In the genomic region with DNA sequence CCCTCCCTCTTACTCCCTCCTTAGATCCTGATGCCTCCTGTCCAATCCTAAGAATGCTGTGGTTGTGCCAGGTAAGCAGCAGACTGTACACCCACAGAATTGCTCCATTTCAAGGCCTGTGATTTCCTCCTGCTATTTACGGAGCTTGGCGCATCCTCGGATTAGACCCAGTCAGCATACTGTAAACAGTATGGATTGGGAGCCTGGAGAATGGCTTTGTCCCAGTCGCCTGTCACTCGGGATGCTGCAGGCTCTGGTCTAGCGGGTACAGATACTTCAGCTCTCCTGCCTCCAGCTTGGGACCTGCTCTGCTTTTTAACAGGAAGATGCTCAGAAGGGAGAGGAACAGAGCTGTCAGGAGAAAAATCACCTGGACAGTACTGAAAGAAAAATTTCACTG, we compare ENCODE assay signal across 24 mouse cellular contexts.
DNase-seq lines count a peak whose midpoint lies in the region; ATAC-seq and TF ChIP-seq lines count a peak whose summit lies in the region.
"Had no signal": no experiment of that assay in that cellular context is flagged by ENCODE, and none has a peak within 500 bp of the region (broad histone marks: within the 10 kb centered on the region; RNA-seq: fewer than 3 reads in every experiment).

No protein-coding gene starts in this region.

- ATAC-seq in forebrain, embryonic 13.5 days: 0 out of 2 replicates have a peak, but pooled peaks have one; percentile 43
- ATAC-seq in midbrain, embryonic 13.5 days: no peak; the same call in 1 of the 2 replicates
- ATAC-seq in hindbrain, postnatal 0 days: peak; percentile 38; the same call in 1 of the 2 replicates
- ATAC-seq: inflammation-experienced regulatory T-cells, adult 6 months had no signal

- peaks cover 3% of the 10 kb centered on the region; the same call in 1 of the 2 replicates for H3K4me1 ChIP-seq in forebrain, embryonic 13.5 days
- peaks cover 4% of the 10 kb centered on the region; the same call in 1 of the 2 replicates for H3K4me1 ChIP-seq in forebrain, embryonic 10.5 days
- H3K4me1 ChIP-seq in midbrain, embryonic 13.5 days (replicated peaks): 0 out of 2 replicates have a peak, but pooled peaks cover 4% of the 10 kb centered on the region
- peaks cover 3% of the 10 kb centered on the region; the same call in 1 of the 2 replicates for H3K4me1 ChIP-seq in midbrain, embryonic 10.5 days
- H3K4me1 ChIP-seq in hindbrain, postnatal 0 days (ENCODE audit: insufficient read depth, low read length): no peaks in the 10 kb centered on the region
- H3K4me1 ChIP-seq: embryonic facial prominence, embryonic 10.5 days; limb, embryonic 13.5 days; liver, embryonic 13.5 days had no signal

- no peaks in the 10 kb centered on the region for H3K27me3 ChIP-seq in forebrain, embryonic 13.5 days
- no peaks in the 10 kb centered on the region for H3K27me3 ChIP-seq in forebrain, embryonic 10.5 days (ENCODE audit: poor library complexity, severe bottlenecking)
- H3K27me3 ChIP-seq in midbrain, embryonic 13.5 days: no peaks in the 10 kb centered on the region
- H3K27me3 ChIP-seq in midbrain, embryonic 10.5 days (ENCODE audit: low read depth, poor library complexity, severe bottlenecking): no peaks in the 10 kb centered on the region
- H3K27me3 ChIP-seq in hindbrain, postnatal 0 days (ENCODE audit: insufficient read depth, low read length): no peaks in the 10 kb centered on the region
- H3K27me3 ChIP-seq: CH12.LX; heart, embryonic 12.5 days; limb, embryonic 13.5 days; liver, embryonic 13.5 days had no signal

- H3K4me2 ChIP-seq in forebrain, embryonic 13.5 days: no peak overlapping the region
- H3K4me2 ChIP-seq in midbrain, embryonic 13.5 days (replicated peaks): no peak overlapping the region
- H3K4me2 ChIP-seq in hindbrain, postnatal 0 days (ENCODE audit: low read depth, low read length): no peak overlapping the region
- H3K4me2 ChIP-seq: heart, embryonic 12.5 days; limb, embryonic 13.5 days; liver, embryonic 13.5 days; lung, embryonic 14.5 days had no signal

- H3K9ac ChIP-seq in forebrain, embryonic 13.5 days: no peak overlapping the region
- no peak overlapping the region for H3K9ac ChIP-seq in midbrain, embryonic 13.5 days (replicated peaks)
- H3K9ac ChIP-seq in hindbrain, postnatal 0 days (replicated peaks; ENCODE audit: low read length): no peak overlapping the region
- H3K9ac ChIP-seq: heart, embryonic 12.5 days; limb, embryonic 13.5 days; liver, embryonic 13.5 days; lung, embryonic 14.5 days had no signal

- no peaks in the 10 kb centered on the region for H3K9me3 ChIP-seq in forebrain, embryonic 13.5 days (replicated peaks)
- no peaks in the 10 kb centered on the region for H3K9me3 ChIP-seq in forebrain, embryonic 10.5 days
- no peaks in the 10 kb centered on the region for H3K9me3 ChIP-seq in midbrain, embryonic 13.5 days
- H3K9me3 ChIP-seq in midbrain, embryonic 10.5 days (replicated peaks): no peaks in the 10 kb centered on the region
- no peaks in the 10 kb centered on the region for H3K9me3 ChIP-seq in hindbrain, postnatal 0 days (ENCODE audit: low read length)
- H3K9me3 ChIP-seq: embryonic facial prominence, embryonic 10.5 days; heart, embryonic 12.5 days; limb, embryonic 13.5 days; liver, embryonic 13.5 days had no signal

- H3K27ac ChIP-seq in forebrain, embryonic 13.5 days: no peak overlapping the region
- H3K27ac ChIP-seq in forebrain, embryonic 10.5 days: no peak overlapping the region
- peak overlapping the region; percentile 71 for H3K27ac ChIP-seq in midbrain, embryonic 13.5 days
- H3K27ac ChIP-seq in midbrain, embryonic 10.5 days (replicated peaks): no peak overlapping the region
- peak overlapping the region; percentile 64 for H3K27ac ChIP-seq in hindbrain, postnatal 0 days
- H3K27ac ChIP-seq: embryonic facial prominence, embryonic 10.5 days; limb, embryonic 13.5 days; liver, embryonic 13.5 days had no signal

- WGBS in forebrain, embryonic 13.5 days: 81% methylated on average over 6 of the region's 6 CpGs
- 89% methylated on average over 6 of the region's 6 CpGs for WGBS in forebrain, embryonic 10.5 days
- WGBS in midbrain, embryonic 13.5 days: 67% methylated on average over 6 of the region's 6 CpGs
- 86% methylated on average over 6 of the region's 6 CpGs for WGBS in midbrain, embryonic 10.5 days
- WGBS in hindbrain, postnatal 0 days: 64% methylated on average over 6 of the region's 6 CpGs

- no peak for TF ChIP-seq CTCF in hindbrain, postnatal 0 days (IDR thresholded peaks at IDR 0.05; ENCODE audit: low read depth)

- no peak for DNase-seq in forebrain, embryonic 10.5 days (ENCODE audit: extremely low spot score, low spot score)
- DNase-seq in midbrain, embryonic 10.5 days (ENCODE audit: low spot score): no peak
- DNase-seq in hindbrain, postnatal 0 days (ENCODE audit: low spot score): no peak
- DNase-seq in B cell, adult 2 months: no peak
- no peak for DNase-seq in adrenal gland, adult (ENCODE audit: inconsistent age in 2 of 2, low spot score in 1 of 2)
- DNase-seq: adrenal gland, postnatal 36 days; cerebellum, adult 8-10 months; gastrocnemius, postnatal 10 days; heart, adult 11 months; heart, postnatal 14 days; kidney, adult 9 months; kidney, postnatal 36 days; layer of hippocampus, adult 9-11 months; liver, embryonic 13.5 days; lung, embryonic 14.5 days; lung, postnatal 36 days; thymus, postnatal 25 days had no signal

- H3K36me3 ChIP-seq in forebrain, embryonic 13.5 days (ENCODE audit: poor library complexity, severe bottlenecking): peaks cover 8% of the 10 kb centered on the region; the same call in 1 of the 2 replicates
- peaks cover 69% of the 10 kb centered on the region for H3K36me3 ChIP-seq in forebrain, embryonic 10.5 days (replicated peaks)
- H3K36me3 ChIP-seq in midbrain, embryonic 13.5 days: no peaks in the 10 kb centered on the region
- H3K36me3 ChIP-seq in midbrain, embryonic 10.5 days: peaks cover 6% of the 10 kb centered on the region
- H3K36me3 ChIP-seq in hindbrain, postnatal 0 days (ENCODE audit: insufficient read depth, low read length): no peaks in the 10 kb centered on the region; the same call in 1 of the 2 replicates

- no peak overlapping the region for H3K4me3 ChIP-seq in forebrain, embryonic 13.5 days
- no peak overlapping the region for H3K4me3 ChIP-seq in forebrain, embryonic 10.5 days
- H3K4me3 ChIP-seq in midbrain, embryonic 13.5 days (replicated peaks): no peak overlapping the region
- no peak overlapping the region for H3K4me3 ChIP-seq in midbrain, embryonic 10.5 days
- no peak overlapping the region for H3K4me3 ChIP-seq in hindbrain, postnatal 0 days (ENCODE audit: low read length)
- H3K4me3 ChIP-seq: embryonic facial prominence, embryonic 10.5 days; heart, embryonic 12.5 days; limb, embryonic 13.5 days; liver, embryonic 13.5 days had no signal

Comparison
In these comparisons a context has a peak if more than half of its experiments do, and no peak if none do; other contexts are left out.
1. H3K27ac ChIP-seq: peak in midbrain, embryonic 13.5 days (single experiment) and hindbrain, postnatal 0 days (single experiment); none in forebrain, embryonic 13.5 days (single experiment), forebrain, embryonic 10.5 days (single experiment) and midbrain, embryonic 10.5 days (single experiment).